Mouse (Mus musculus) E14TG2a.4 (cell line): ENCODE measurements at regions not wholly inside any gene's neighbourhood (a gene's known extent, or its start where the extent isn't known, plus 50 kb on each side); places are given as distances from the start of the nearest gene placed in this dataset.

Experiments used
- H3K27me3 ChIP-seq: 2 replicates; pipeline ENCODE4 v1.6.1; 2014; ENCODE audit warnings: low read length, control low read depth; ENCODE audit not compliant: insufficient read depth
- H3K36me3 ChIP-seq: 2 replicates; pipeline ENCODE4 v1.6.1; 2014; ENCODE audit warnings: low read length, control low read depth; ENCODE audit not compliant: insufficient read depth
- H3K4me1 ChIP-seq: replicated peaks from 2 replicates; pipeline ENCODE4 v1.6.1; 2014; ENCODE audit warnings: low read depth, low read length, control low read depth
- H3K4me3 ChIP-seq: replicated peaks from 2 replicates; pipeline ENCODE4 v1.5.1; 2014; ENCODE audit warnings: mild to moderate bottlenecking, low read length
- H3K9me3 ChIP-seq: 2 replicates; pipeline ENCODE4 v1.6.1; 2014; ENCODE audit warnings: low read length, control low read depth
- CTCF ChIP-seq: conservative IDR thresholded peaks from 2 replicates; pipeline ENCODE4 v1.5.1; 2014; ENCODE audit warnings: low read length
- NANOG ChIP-seq: IDR thresholded peaks from 2 replicates; pipeline ENCODE4 v1.6.1; 2014; ENCODE audit warnings: borderline replicate concordance, low read length, mixed read lengths
- POU5F1 ChIP-seq: IDR thresholded peaks from 2 replicates; pipeline ENCODE4 v1.6.1; 2014; ENCODE audit warnings: low read length, borderline replicate concordance

- no peak for TF ChIP-seq CTCF
- TF ChIP-seq NANOG: no peak
- no peak for TF ChIP-seq POU5F1
- Histone ChIP-seq H3K9me3 (no peaks in the 10 kb centered on the region), H3K27me3 (no peaks in the 10 kb centered on the region), H3K4me1 (no peaks in the 10 kb centered on the region), H3K36me3 (no peaks in the 10 kb centered on the region), H3K4me3 (no peak overlapping the region)
Measured at GRCm38 (mm10) chrX:5873464-5873863, 173.8 kb upstream of the Nudt11 start.

GRCm38 (mm10) chrX:5917203-5917602 lies 130.1 kb upstream of the Nudt11 start:
- Histone ChIP-seq H3K4me1 (no peaks in the 10 kb centered on the region), H3K36me3 (no peaks in the 10 kb centered on the region), H3K27me3 (no peaks in the 10 kb centered on the region), H3K9me3 (no peaks in the 10 kb centered on the region), H3K4me3 (no peak overlapping the region)
- TF ChIP-seq POU5F1 (no peak), NANOG (no peak), CTCF (no peak)

- no peak overlapping the region for H3K4me3 ChIP-seq
- H3K27me3 ChIP-seq: no peaks in the 10 kb centered on the region
- TF ChIP-seq CTCF (no peak), NANOG (no peak), POU5F1 (no peak)
- H3K36me3 ChIP-seq: no peaks in the 10 kb centered on the region
- no peaks in the 10 kb centered on the region for H3K9me3 ChIP-seq
- no peaks in the 10 kb centered on the region for H3K4me1 ChIP-seq
Measured at GRCm38 (mm10) chrX:5933517-5933916, 113.7 kb upstream of the Nudt11 start.

- H3K4me3 ChIP-seq: no peak overlapping the region
- H3K4me1 ChIP-seq: no peaks in the 10 kb centered on the region
- no peaks in the 10 kb centered on the region for H3K9me3 ChIP-seq
- no peaks in the 10 kb centered on the region for H3K27me3 ChIP-seq
- no peaks in the 10 kb centered on the region for H3K36me3 ChIP-seq
- TF ChIP-seq NANOG: no peak
- peak; percentile 41 for TF ChIP-seq CTCF
- TF ChIP-seq POU5F1: no peak
Measured at GRCm38 (mm10) chrX:5941956-5942355, 105.3 kb upstream of the Nudt11 start.
